Mouse (Mus musculus) gastrocnemius, postnatal 25 days (tissue): ENCODE measurements around the gene Poc1a. TPM values are rescaled to one million over a fixed set of nuclear protein-coding genes. Genes with fewer than 3 reads are reported as not detected.

Experiments
- DNase-seq: peaks from one replicate; pipeline ENCODE4 v3.0.0; 2022
- total RNA-seq, 2 experiments: library from RNA; stranded (reverse); gene quantifications; 1 replicate in 1 of 2; 2 replicates in 1 of 2; pipeline ENCODE4 v1.2.3; 2021

The Poc1a gene
- total RNA-seq, 2 experiments from 2014 or later: 0.90 to 2.1 TPM

DNA sequence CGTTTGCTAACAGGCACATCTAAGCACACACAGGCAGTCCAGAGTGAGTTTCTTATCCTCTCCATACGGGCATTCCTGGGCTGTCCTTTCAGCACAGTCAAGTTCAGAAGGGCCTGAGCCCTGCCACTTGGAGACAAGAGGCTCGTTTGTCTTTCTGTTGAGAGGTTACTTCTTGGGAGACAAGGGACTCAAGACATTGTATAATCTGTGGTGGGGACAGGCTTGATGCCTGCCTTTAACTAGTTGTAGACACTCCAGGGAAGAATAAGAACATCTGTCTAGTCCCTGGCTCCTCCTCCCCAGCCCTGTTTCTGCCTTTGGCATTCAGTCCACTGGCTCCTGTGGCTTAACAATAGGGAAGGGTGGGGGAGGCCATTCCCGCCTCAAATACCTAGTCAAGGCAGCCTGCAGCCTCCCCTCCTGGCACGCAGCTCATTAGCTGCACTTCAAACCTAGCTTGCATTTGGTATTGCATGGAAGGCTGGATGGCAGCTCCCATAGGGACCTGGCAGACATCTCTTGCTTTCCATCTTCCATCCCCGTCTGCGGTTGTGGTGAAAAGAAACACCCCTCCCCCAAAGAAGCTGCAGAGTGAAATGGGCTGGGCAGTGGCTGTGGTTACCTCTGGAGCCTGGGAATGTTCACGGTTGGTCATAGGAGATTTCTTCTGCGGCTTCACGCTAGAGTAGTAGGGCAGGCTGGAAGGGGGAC lies 57.8 kb downstream of the Poc1a start:
- no peak for DNase-seq

- DNase-seq: no peak
These were observed 58.3 kb downstream of the Poc1a start for GRCm38 (mm10) chr9:106339173-106339558.

GRCm38 (mm10) chr9:106339730-106340129 lies 58.9 kb downstream of the Poc1a start:
- DNase-seq: no peak

DNA sequence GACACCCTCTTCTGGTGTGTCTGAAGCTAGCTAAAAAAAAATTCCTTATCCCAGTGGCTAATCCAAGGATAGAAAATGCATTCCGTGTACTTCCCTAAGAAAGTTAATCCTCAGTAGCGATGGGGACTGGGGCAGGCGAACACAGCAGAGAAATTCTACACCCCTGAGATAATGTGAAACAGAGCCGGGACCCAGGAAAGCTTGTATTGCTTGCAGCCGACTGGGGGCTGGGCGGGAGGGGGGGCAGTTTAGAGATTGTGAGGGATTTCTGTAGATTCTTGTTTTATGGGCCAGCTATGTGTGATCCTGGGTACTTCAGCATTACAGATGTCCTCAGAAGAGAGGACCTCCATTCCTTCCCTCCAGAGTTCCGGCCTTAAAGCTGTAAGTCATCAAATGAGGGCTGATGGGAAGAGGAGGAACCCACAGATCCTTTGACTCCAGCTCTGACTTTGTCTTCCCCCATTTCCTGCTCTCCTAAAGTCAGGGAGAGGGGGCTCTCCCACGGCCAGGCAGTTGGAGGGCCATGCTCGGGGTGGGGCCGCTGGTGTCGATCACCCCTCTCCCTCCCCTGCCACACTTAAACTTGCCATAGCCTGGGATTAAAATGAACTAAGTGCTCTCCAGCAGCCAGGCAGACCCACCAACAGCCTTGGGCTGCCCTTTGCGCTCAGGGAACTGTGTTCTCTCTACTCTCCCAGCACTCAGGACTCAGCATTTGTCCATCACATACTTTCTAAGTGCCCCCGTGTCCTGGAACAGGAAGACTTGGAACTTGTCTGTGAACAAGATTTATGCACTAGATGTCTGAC lies 59.8 kb downstream of the Poc1a start:
- DNase-seq: no peak

DNA sequence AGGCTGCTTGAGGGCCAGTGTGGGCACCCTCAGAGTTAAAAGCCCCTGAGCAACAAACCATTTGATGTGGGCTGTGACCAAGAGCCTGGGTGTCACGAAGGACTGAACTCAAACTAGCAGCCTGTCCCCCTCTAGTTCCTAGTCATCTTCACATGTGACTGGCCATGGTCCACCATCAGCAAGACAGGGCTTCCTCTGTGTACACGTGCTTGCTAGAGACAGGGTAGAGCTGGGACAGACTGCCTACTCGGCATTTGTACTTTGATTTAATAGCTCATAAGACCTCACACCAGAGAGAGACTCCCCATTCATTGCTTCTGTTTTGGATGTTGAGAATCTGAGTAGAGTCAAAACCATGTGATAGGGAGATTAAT lies 60.4 kb downstream of the Poc1a start:
- no peak for DNase-seq

DNA sequence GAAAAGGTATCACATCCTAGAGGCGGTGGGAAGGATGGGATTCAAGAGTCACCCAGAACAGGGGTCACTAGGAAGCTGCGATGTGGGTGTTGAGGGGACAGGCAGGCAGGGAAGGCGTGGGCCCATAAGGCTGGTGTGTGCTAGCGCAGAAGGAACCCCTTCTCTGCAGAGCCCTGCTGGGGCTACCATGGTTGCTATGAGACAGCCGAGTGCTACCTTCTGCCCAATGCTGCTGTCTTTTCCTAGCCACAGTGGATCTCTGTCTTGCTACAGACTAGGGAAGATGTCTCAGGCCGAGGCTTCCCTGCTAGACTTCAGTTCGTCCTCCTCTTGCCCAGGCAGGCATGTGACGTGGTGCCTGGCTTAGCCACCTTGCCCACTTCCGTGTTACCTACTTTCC lies 61.7 kb downstream of the Poc1a start:
- DNase-seq: no peak

GRCm38 (mm10) chr9:106345167-106345566 lies 64.3 kb downstream of the Poc1a start:
- DNase-seq: peak; percentile 86

GRCm38 (mm10) chr9:106345630-106346029 lies 64.8 kb downstream of the Poc1a start:
- DNase-seq: no peak

GRCm38 (mm10) chr9:106348281-106348680 lies 67.4 kb downstream of the Poc1a start:
- peak; percentile 38 for DNase-seq

- DNase-seq: peak; percentile 48
These were observed 68.2 kb downstream of the Poc1a start for GRCm38 (mm10) chr9:106349075-106349474.

DNA sequence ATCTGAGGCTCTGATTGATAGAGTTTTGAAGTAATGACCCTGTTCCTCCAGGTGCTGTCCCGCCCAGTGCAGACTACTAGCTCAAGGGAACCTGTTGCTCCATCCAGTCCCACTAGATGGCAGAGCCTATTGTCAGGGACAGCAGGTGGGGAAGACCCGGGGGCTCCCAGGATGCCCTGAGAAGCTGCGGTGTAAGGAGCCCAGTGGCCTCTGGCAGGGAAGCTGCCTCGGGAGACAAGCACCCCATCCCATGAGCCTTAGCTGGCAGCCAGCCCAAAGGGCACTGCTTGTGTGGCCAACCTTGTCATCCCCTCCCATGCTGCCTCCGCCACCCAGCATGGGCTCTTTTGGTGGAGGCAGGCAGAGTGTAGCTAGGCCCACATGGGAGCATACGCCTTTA lies 70.3 kb downstream of the Poc1a start:
- no peak for DNase-seq

GRCm38 (mm10) chr9:106353779-106354178 lies 72.9 kb downstream of the Poc1a start:
- no peak for DNase-seq

- DNase-seq: no peak
These were observed 73.9 kb downstream of the Poc1a start for GRCm38 (mm10) chr9:106354810-106355209.

DNA sequence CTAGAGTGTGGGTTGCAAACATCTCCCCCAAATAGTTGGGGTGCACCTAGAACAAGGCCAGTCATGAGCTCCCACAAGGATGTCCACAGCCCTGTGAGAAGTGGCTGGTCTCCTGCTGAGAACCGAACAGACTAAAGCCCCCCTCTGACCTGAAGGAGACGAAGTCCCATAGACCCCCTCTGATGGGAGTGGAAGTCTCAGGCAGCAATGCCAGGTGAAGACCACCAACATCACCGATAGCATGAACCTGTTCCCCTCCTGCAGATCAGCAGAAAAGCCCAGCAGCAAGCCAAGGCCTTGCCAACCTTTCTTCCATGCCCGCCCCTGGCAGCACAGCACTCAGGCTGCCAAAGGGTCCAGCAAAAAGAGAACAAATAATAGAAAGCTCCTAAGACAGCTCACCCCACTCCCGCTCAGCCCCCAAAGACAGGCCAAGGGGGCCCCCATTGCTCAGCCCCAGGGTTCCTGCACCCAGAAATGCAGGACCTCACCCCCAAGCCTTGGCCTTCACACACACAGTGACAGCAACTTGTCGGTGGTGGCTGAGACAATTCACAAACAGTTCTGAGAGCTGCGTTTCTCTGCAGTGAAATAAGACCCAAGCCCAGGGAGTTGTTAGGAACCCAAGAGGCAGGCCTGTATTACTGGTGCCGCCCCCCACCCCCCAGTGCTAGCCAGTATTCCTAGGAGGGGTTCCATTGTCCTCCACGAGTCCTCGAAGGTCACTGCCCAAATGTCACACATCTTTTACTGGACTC lies 74.5 kb downstream of the Poc1a start:
- no peak for DNase-seq

- no peak for DNase-seq
These were observed 75.1 kb downstream of the Poc1a start for GRCm38 (mm10) chr9:106355975-106356286.

- no peak for DNase-seq
These were observed 75.5 kb downstream of the Poc1a start for GRCm38 (mm10) chr9:106356323-106356844.

DNA sequence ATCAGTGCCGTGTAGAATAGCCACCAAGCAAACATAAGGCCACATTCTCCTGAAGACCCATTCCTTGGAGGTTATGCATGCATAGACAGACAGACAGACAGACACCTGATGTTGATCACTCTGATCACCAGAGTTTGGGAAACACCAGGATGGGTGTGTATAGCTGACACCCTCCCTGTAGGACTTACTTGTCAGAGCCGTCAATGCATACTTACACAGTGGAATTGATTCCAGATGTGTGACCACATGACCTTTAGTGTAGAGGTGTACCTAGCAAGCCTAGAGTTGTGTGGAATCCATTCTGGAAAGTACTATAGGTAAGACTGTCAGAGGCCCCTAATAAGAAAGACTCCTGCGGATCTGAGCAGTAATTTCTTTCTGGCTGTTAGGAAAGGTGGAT lies 76.3 kb downstream of the Poc1a start:
- no peak for DNase-seq

- no peak for DNase-seq
These were observed 78.4 kb downstream of the Poc1a start for GRCm38 (mm10) chr9:106359297-106359696.

DNA sequence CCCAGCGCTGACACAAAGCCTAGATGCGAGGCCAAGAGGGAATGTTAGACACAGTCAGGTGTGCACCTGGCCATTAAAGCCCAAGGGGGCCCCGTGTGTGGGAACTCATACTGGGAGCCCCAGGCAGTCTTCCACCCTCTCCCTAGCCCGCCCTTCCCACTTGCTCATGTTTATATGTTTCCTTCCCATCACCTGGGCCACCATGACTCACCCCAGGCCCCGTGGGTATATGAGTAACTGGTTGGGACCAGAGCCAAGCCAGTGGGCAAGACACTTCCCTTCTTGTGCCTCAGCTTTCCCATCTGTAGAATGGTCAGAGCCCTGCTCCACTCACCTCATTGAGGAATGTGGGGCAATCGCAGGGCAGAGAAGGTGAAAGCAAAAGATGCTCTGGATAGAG lies 80.3 kb downstream of the Poc1a start:
- no peak for DNase-seq

- DNase-seq: no peak
These were observed 84.5 kb downstream of the Poc1a start for GRCm38 (mm10) chr9:106365333-106365732.

GRCm38 (mm10) chr9:106366188-106366587 lies 85.3 kb downstream of the Poc1a start:
- no peak for DNase-seq

DNA sequence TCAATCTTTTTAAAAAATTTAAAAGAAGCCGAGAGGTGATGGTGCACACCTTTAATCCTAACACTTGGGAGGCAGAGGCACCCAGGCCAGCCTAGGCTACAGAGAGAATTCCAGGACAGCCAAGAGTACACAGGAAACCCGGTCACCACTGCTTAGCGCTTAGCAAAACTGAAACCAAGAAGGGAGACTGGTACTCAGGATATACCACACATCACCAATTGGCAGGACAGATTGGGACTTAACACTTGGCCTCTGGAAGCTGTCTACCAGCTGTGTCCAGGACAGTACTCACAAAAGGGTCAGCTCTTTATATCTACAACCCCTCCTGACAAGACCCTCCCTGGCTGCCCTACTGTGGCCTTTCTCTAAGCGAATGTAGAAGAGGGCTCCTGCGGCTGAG lies 86.1 kb downstream of the Poc1a start:
- no peak for DNase-seq

- DNase-seq: peak; percentile 99
These were observed 86.8 kb downstream of the Poc1a start for GRCm38 (mm10) chr9:106367592-106368111.
